Mouse (Mus musculus): ENCODE data around the gene Mrps23.

- TF ChIP-seq GATA1 (IDR thresholded peaks at IDR 0.05; ENCODE audit: borderline replicate concordance, low read length): no peak
- no peak for TF ChIP-seq FLI1 (IDR thresholded peaks at IDR 0.05; ENCODE audit: low read length)
Measured at GRCm38 (mm10) chr11:88227001-88227957, 23.1 kb downstream of the Mrps23 start.
